Mouse (Mus musculus): ENCODE data around the gene Aifm1.

GRCm38 (mm10) chrX:48461006-48461405 is 52.4 kb downstream of the Aifm1 start:
- TF ChIP-seq POLR2A (IDR thresholded peaks at IDR 0.05; ENCODE audit: low read depth, low read length) (no peak), JUND (conservative IDR thresholded peaks at IDR 0.05; ENCODE audit: low read depth, low read length) (no peak), MAFK (IDR thresholded peaks at IDR 0.05; ENCODE audit: insufficient replicate concordance, low read length) (no peak), HCFC1 (IDR thresholded peaks at IDR 0.05; ENCODE audit: low read depth, low read length) (no peak), BHLHE40 (IDR thresholded peaks at IDR 0.05; ENCODE audit: low read depth, low read length) (no peak), CTCF (conservative IDR thresholded peaks at IDR 0.05 in 1 of 2, IDR thresholded peaks at IDR 0.05 in 1 of 2; ENCODE audit: low read depth in 2 of 2, low read length in 2 of 2) (no peak), MYC (IDR thresholded peaks at IDR 0.05; ENCODE audit: low read depth, low read length) (no peak), ETS1 (conservative IDR thresholded peaks at IDR 0.05; ENCODE audit: low read depth, low read length) (no peak)
